Mouse (Mus musculus): ENCODE measurements around the gene Morn1. TPM values are rescaled to one million over a fixed set of nuclear protein-coding genes. Genes with fewer than 3 reads are reported as not detected.

Morn1 gene
- polyA plus RNA-seq, 1 experiment from 2014 or later: 3.6 TPM

DNA sequence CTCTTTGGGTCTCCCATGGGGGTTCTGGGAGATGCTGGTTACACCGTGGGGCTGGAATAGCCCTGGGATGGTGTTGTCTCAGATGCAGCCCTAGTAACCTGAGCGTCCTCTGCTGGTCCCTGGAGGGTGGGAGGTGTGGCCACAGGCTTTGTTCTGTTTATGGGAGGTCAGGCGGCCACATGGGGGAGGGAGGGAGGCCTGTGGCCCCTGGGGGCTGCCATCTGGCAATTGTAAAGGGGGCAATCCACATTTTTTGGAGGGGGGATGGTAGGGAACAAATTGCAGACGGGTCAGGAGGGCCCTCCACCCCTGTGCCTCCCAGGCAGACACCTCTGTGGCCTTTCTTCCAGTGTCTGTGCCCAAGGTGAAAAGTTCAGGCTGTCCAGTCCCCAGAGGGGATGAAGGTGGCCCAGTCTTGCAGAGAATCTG, 103.3 kb downstream of the Morn1 start:
- in situ Hi-C loops (cut with MboI; ENCODE audit: low pct_unique_long_range_greater_than_20kb): no loop called here
- ChIA-PET POLR2A (no interaction called here), CTCF (interaction anchor here (1.1 kb wide), 1 partner anchor 18 kb away, joined by 3 read pairs; no protein-coding TSS in a partner anchor)
- DNase-seq (ENCODE audit: low read depth, low spot score): no peak
- no peak for TF ChIP-seq CTCF (IDR thresholded peaks at IDR 0.05)
- no peaks in the 10 kb centered on the region for H3K27me3 ChIP-seq
- ATAC-seq: no peak

GRCm38 (mm10) chr4:155190275-155190674, 103.9 kb downstream of the Morn1 start:
- in situ Hi-C loops (cut with MboI; ENCODE audit: low pct_unique_long_range_greater_than_20kb): no loop called here
- no peaks in the 10 kb centered on the region for H3K27me3 ChIP-seq
- CTCF ChIA-PET: no interaction called here
- DNase-seq (ENCODE audit: low read depth, low spot score) (no peak), ATAC-seq (no peak)
- TF ChIP-seq CTCF (IDR thresholded peaks at IDR 0.05): no peak
- POLR2A ChIA-PET: no interaction called here

Other genes with a start within 250 kb of the Morn1 start
- not detected for gene Ttc34, start 249.1 kb upstream of the Morn1 start, polyA plus RNA-seq (2021)
- gene Mmel1, start 217.0 kb upstream of the Morn1 start, polyA plus RNA-seq (2021): not detected
- 31.6 TPM for gene Fam213b, start 187.4 kb upstream of the Morn1 start, polyA plus RNA-seq (2021)
- gene Tnfrsf14, start 158.0 kb upstream of the Morn1 start, polyA plus RNA-seq (2021): 0.13 TPM
- gene Hes5, start 125.7 kb upstream of the Morn1 start, polyA plus RNA-seq (2021): not detected
- gene Pank4, start 122.5 kb upstream of the Morn1 start, polyA plus RNA-seq (2021): 29.1 TPM
- gene Plch2, start 29.8 kb upstream of the Morn1 start, polyA plus RNA-seq (2021): 0.49 TPM
- gene Pex10, start 19.6 kb upstream of the Morn1 start, polyA plus RNA-seq (2021): 6.6 TPM
- gene Rer1, start 195 bp upstream of the Morn1 start, polyA plus RNA-seq (2021): 91.9 TPM
- 59.8 TPM for gene Ski, start 136.0 kb downstream of the Morn1 start, polyA plus RNA-seq (2021)
- gene Faap20, start 163.2 kb downstream of the Morn1 start, polyA plus RNA-seq (2021): 25.5 TPM

All from Patski (cell line).